Mouse (Mus musculus): ENCODE data around the gene Ltbp1.
A peak's percentile ranks its signal among the peaks of the same experiment; 100 is the strongest.

Gene Ltbp1

DNA sequence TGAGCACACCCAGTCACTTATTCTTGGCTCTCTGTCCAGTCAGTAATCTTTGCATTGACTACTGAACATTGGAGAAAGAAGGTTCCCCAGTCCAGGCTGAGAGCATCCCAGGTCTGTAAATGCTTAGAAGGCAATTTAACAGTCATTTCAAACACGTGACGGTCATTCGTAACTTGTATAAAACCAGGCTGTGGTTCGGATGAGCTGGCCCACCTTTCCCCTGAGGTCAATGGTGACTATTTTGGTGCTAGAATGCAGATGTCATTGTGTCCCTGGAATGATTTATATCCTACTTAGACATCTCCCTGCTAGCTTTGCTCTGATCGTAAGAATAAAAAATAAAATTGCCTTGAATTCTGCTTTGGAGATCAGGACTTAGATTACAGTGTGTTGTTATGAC lies 63.9 kb downstream of the Ltbp1 start:
- DNase-seq, result no peak

DNA sequence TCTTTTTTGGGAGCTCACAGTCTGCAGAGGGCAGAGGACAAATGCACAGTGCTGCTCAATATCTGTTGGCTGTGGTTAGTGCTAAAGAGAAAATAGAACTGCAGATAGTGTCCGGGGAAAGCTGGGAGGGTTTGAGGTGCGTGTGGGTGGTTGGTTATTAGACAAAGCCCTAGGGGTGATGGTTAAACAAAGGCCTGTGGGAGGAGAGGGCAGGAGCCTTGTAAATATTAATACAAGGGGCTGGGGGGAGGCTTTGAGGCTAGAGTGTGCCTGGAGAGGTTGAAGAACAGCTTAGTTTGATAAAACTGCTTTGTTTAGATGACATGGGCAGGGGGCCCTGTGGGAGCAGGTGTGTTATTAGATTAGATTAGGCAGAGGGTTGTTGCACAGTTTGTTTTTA lies 65.8 kb downstream of the Ltbp1 start:
- no peak for DNase-seq

DNA sequence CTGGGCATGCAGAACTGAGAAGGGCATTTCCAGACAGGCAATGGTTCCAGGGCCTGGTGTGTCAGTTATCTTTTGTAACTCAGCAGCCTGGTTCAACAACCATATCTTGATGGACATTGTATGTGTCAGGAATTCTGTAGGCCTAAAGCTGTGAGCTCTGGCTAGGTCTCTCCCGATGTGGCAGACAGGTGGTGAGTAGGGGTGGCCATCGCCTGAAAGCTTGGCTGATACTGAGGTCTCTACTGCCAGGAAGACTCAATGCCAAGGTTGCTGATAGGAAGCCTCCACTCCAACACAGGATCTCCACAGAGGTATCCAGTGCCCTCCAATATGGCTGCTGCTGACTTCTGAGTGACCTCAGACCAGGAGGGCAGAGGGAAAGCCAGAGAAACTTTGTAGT lies 66.4 kb downstream of the Ltbp1 start:
- DNase-seq, result no peak

DNA sequence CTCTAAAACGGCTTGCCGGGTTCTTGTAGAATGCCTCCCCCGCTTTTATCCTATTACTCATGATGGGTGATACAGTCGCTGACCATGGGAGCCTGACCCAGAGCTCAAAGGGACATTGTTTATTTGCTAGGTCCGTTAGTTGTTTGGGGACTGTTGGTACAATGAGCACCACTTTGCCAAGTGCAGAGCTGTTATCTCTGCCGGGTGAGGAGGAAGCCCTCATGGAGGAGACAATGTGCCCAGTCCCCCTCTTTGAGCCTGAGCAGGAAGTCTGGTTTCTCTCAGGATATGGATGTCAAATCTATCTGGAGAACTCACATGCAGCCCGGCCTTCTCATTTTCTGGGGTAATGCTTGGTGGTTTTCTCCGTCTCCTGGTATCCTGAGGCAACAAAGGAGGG lies 68.5 kb downstream of the Ltbp1 start:
- DNase-seq, result peak; percentile 41

DNA sequence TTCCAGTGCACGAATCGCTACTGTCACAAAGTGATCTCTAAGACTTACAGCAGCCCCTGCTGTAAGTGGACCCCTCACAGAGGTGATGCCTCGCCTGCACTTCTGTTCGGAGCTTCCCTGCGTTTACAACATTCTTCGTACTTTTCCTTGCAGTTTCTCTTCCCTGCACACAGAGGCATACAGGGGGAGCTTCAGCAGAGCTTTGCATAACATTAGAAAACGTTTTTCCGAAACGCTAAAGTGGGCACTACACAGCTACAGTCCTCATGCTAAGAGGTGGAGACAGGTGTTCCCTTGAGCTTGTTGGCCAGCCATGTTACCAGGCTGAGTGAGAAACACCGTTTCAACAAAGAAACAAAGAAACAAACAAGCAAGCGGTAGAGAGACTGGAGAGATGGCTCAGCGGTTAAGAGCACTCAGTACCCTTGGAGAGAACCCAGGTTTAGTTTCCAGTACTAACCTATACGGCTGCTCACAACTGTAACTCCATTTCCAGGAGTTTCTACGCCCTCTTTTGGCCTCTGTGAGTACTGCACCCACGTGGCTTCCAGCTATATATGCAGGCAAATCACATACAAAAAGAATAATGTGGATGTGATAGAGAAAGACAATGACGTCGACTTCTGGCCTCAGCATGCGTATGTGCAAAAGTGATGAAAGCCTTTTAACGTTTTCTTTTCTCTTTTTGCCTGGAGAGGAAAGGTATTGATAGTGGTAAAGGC lies 69.8 kb downstream of the Ltbp1 start:
- DNase-seq, result no peak

DNA sequence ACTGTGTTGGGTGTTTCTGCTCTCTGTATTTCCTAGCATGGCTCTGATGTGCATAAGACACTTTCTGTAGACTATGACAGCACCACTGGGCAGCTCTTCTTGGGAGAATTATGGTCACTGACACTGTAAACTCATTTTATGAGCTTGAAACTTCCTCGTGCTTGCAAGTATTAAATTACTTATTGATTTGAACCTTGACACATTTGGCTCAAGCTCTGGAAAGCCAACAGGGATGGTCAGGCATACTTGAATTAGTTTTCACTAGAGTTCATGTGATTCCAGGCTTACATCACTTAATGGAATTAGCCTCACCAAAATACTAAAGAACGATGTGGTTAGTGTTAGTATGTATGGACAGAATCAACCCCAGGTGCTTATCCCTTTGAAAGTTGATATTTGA lies 76.0 kb downstream of the Ltbp1 start:
- DNase-seq, result no peak

DNA sequence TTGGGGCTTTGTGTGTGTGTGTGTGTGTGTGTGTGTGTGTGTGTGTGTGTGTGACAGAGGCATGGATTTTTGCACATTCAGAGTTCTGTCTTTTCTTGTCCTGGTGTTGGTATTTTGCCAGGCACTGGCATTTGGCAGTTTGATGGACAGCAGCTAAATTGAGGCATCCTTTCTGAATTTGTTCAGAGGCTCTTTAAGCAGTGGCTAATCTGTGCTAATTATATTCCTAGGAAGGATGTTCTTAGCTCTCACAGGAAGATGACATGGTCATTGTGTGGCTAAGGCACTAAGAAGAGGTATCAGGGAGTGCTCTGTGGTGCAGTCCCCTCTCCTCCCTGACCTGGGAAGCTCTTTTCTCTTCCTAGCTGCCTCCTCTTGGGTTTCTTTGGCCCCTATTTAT lies 77.1 kb downstream of the Ltbp1 start:
- DNase-seq, result no peak

DNA sequence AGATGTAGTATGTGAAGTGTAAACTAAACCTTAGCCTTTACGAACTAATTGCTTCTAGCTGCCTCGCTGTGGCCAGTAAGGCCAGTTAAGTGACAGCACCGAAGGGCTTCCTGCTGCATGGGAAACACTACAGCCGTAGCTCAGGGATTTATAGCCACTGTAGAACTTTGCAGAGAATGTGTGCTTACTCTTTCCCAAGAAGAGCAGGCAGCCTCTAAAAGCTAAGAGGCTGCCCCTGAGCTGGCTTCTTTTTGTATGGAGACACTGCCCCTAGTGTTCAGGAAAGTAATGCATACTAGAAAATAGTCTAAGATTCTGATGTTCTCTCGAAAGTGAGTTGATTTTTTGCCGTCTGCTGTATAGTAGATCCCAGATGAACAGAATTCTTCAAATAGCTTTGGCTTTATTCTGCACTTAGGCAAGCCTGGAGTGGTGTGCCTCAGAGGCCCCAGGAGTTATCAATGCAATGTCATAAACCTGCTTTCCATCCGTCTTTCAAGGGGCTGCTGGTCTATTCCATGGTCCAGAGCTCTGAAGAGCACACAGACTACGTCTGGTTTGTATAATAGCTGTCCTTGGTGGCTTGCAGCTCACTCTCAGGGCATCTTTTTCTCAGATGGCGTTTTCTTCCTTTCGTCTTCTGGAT lies 82.1 kb downstream of the Ltbp1 start:
- DNase-seq, result no peak

DNA sequence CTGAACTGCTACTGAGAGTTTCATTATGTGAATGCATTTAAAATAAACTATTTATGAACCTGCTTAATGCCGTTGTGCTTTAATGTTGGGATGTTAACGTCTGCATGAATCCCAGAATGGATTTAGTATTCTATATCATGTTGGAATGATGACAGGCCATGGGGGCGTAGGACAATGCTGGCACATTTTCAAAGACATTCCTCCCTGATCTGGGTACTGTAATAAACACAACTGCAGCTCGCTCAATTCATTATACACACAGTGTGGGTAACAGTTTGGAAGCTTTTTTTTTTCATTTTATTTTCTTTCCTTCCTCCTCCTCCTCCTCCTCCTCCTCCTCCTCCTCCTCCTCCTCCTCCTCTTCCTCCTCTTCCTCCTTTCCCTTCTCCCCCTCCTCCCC lies 82.9 kb downstream of the Ltbp1 start:
- DNase-seq, result no peak

DNA sequence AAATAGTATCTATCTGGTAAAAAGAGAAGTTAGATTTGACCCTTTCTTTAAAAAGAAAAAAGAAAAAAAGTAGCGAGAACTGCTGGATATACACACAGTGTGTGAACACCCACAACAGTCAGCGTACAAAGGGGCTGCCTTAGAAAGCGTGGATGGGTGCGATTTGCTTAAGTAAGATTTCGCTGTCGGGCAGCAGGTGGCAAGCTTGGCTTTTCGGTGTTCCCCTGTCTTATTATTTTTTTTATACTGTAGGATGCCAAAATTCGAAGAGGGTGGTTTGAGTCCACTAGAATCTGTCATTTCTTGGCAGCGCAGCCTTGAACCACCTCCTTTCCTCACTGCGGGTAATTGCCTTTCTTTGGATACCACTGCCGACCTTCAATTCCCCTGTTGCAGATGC lies 83.4 kb downstream of the Ltbp1 start:
- DNase-seq, result no peak

DNA sequence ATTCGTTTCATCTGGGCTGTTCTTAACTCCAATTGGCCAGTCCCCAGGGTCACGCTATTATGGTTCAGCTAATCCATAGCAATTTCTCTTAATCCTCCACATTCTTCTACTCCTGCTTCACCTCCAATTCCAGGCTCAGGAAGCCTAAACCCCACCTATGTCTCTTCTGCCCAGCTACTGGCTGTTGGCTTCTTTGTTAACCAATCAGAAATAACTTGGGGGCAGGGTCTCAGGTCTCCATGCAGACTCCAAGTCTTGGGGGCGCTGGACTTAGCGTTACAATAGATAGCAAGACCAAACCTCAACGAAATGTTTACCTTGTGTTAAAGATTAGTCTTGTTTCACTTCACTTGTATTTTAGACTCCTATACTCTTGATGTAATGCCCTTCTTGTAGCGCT lies 85.2 kb downstream of the Ltbp1 start:
- DNase-seq, result no peak

DNA sequence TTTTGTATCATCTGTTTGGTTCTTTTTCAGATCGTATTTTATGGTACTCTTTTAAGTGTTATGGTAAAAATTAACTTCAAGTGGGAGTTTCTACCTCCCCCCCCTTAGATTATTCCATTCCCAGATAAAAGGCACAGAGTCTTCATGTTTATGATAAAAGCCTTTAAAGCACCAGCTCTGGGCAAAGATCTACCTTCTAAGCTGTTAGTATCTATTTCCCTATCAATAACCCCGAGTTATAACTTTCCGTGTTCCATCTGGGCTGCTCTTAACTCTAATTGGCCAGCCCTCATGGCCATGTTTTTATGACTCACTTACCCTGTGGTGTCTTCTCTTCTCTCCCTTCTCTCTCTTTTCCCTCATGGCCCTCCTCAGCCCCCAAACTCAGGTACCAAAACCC lies 88.2 kb downstream of the Ltbp1 start:
- DNase-seq, result no peak

DNA sequence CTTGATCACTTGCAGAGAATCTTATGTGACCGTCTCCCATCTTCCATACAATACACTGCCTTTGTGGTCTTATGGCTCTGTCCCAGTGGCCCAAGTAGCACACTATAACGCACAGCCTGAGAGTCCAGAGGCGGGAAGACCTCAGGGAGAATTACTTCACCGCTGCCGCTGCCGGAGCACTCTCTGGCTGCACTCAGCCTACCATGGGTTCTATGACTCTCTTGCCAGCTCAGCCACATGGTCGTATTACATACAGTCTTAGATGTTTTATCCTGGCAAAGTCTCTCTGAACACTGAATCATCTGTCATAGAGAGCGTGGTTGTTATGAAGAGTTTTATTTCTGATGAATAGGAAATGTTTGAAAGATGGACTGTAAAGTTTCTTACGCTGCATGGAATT lies 89.2 kb downstream of the Ltbp1 start:
- DNase-seq, result no peak

DNA sequence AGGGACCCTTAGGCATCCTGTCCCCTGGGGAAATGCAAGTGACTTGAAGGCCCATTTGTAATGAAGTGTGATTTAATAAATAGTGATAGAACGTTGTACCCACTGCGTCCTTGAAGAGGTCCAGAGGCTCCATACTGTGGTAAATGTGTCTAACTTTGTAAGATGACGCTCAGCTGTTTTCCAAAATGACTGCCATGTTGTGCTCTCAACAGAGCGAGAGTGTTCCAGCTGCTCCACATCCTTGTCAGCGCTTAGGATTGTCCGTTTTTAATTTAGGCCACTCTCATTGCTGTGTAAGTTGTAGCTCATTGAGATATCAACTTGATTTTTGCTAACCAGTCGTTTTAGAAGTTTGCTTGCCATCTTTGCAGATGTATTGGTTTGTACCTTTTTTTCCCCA lies 91.4 kb downstream of the Ltbp1 start:
- no peak for DNase-seq

DNA sequence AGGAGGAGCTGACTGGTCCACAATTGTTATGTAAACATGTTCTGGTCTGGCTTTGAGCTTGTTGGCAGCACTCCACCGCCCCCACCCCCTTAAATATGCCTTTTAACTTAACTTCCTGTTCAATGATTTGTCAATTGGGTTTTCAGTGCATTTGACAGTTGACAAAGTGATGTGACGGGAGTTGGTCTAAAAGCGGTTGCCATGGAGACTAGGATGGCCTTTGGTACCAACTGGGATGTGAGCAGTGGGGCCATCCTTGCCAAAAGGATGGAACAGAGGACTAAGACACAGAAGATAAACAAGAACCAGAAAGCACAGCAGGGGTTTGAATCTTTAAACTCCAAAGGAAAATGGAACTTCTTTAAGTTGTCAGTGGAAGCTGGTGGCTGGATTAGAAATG lies 92.0 kb downstream of the Ltbp1 start:
- DNase-seq, result no peak

DNA sequence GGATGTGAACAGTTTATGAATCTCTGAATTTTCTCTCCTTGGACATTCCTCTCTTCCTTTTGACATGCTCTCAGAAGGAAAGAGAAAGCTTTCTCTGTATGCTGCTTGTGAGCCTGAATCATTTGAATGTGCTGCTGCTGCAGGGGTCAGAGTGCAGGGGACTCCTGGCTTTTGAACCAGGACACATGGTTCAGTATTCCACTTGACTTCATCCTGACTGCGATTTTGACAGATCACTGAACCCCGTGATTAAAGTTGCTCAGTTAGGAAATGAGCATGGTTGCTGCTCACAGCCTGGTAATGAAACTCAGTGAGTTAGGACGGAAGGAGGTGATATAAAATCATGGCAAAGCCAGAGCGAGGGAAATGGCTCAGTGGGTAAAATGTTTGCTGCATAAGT lies 95.8 kb downstream of the Ltbp1 start:
- peak; percentile 39 for DNase-seq

DNA sequence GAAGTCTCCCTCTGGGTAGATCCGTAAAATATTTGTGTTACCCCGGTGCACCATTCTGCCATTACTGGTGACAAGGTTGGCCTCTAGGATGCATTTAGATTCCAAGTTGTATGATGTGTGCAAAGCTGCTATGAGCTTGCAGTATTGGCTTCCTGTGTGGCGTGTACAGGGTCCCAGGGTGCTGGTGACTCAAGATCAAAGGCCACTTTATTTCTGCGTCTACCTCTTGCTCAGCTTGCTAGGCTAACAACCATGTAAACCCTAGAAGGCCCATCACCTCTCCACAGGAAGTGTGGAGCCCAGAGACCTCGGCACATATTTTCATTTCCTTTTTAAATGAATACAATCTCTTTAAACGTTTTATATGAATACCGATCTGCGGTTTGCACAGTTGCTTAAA lies 96.6 kb downstream of the Ltbp1 start:
- DNase-seq, result no peak

DNA sequence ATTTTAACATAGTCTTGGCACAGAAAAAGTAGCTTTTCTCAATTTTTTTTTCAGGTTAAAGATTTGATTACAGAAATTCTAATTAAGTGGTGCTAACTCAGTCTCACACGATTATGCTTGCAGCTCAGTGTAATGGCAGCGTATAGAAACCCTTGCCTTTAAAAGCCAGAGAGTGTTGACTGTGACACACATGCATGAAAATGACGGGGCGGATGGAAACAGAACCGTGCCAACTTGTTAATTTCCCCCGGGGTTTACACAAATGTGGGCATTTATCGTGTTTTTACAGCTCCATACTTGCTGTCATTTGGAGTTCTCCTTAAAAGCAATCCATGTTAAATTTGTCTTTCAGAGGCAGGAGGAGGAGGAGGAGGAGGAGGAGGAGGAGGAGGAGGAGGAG lies 102.0 kb downstream of the Ltbp1 start:
- DNase-seq, result no peak

DNA sequence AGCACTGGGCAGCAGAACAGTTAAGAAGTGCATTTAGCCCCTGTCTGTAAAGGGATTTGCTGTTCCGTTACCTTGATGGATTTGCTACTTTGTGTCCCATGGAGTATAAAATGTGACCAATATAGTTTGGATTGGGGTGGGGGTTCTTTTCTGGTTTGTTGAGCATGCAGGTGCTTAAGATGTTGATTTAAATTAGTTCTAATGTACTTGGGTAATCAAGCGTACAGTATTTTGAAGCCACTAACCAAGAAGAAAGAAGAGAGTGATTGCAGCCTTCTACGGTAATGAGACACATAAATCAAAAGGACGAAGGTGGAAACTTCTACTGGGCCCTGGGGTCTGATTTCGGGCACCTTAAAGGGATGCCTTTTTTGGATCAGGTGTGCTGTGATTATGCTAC lies 102.5 kb downstream of the Ltbp1 start:
- DNase-seq, result no peak

DNA sequence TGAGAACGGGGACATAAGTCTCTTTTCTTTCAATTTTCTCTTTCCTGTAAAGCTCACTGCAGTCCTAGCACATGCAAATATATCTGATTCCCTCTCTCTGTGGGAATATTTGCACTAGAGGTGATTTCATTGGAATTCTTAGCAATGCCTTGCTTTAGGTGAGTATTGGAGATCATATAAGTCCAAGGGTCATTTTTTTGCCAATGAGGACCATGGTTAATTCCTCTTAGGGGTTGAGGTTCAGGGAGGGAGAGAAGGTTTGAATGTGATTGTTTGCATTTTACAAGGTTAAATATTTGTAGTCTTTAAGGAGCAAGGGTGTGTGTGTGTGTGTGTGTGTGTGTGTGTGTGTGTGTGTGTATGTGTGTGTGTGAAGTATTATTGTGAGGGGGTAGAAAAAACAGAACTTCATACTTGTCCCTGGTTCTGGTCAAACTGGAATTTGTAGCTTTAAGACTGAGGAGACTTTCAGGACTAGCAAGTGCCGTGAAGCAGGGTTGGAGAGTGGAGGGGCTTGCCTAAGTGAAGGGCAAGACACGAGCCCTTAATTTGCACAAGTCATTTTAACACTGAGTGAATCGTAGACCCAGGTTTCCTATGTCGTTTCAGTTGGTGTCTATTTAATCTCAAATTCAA lies 103.8 kb downstream of the Ltbp1 start:
- no peak for DNase-seq

DNA sequence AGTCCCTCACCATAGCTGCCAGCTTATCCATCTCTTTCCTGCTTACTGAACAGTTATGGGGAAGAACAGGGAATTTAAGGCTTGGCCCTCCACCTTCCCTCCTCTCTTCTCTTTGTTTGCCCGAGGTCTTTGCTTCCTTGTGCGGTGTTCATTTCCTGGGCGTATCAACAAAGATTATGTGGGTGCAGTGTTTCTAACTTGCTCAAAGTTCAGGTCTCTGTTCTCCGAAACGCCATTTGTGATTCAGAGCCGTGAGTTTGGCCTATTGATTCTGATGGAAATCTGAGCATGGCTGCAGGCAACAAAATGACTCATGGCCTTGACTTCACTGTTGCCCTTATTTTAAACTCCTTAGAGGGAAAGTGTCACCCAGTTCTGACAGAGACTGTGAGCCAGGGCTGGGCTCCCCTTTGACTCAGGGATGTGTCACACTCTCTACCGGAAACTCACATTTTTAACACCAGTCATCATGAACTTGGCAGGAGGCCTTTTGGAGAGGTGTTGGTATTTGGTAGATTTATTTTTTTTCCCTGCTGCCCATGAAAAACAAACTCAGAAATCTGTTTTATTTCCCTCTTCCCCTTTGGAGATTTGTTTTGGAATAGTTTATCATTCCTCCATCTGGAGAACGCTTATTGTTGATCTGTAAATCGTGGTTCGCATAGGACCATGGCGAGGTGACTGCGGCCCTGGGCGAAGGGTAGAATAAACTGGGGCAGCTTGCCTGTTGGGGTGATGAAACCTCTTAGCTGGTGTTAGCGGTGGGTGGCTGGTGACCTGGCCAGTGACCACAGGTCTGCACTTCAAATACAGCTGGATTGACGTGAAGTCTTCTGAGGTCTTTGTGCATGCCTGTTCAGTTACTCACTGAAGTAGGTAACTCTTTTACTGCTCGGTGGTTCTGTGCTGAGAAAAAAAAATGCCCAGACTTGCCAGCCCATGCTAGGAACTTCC lies 105.2 kb downstream of the Ltbp1 start:
- peak; percentile 21 for DNase-seq

DNA sequence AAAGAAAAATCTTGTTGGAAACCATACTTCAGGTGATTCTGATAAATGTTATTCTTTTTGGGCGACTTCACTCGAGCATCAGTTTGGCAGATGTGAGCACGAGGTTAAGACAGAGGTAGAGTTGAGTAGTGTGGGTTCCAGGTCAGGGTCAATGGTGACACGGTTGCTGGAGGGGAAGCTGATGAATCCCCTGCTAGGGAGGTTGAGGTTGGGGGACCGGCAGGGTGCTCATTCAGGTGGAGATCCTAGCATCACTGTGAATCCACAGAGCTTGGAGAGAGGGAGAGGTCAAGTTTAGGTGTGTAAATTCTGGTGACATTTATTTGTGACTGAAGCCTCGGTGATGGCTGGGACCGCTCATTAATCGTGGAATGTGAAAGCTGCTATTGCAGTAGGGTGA lies 110.2 kb downstream of the Ltbp1 start:
- DNase-seq, result no peak

DNA sequence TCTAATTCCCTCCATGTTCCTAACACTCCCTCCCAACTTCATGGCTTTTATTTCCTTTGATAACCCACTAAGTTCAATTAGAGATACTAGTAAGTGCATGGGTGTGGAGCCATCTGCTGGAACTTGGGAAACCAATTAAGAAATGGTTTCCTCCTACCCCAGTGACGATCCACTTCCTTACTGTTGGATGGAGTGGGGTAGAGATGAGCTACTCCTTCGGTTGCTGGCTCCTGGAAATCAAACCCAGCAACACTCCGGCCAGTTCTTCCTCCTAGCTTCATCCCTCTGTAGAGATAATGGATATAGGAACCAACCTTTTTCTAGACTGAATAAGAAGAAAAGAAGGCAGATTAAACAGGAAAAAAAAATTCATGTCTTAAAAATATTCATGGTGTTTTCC lies 113.5 kb downstream of the Ltbp1 start:
- no peak for DNase-seq
